Mouse (Mus musculus) ES-Bruce4 (cell line): ENCODE data around the gene Ralbp1. TPM values are rescaled to one million over a fixed set of nuclear protein-coding genes. Genes with fewer than 3 reads are reported as not detected.

Experiments
- H3K27ac ChIP-seq: 2 replicates; pipeline ENCODE4 v1.5.1; 2012; ENCODE audit warnings: low read length, inconsistent platforms; ENCODE audit not compliant: insufficient read depth
- H3K27me3 ChIP-seq: 2 replicates; pipeline ENCODE4 v1.6.1; 2012; ENCODE audit warnings: mild to moderate bottlenecking, low read length, inconsistent platforms; ENCODE audit not compliant: control insufficient read depth, poor library complexity, insufficient read depth, severe bottlenecking
- H3K36me3 ChIP-seq: 2 replicates; pipeline ENCODE4 v1.6.1; 2012; ENCODE audit warnings: inconsistent platforms, mild to moderate bottlenecking, low read length, moderate library complexity; ENCODE audit not compliant: control insufficient read depth, poor library complexity, insufficient read depth, severe bottlenecking
- H3K4me1 ChIP-seq: one replicate; pipeline ENCODE4 v1.8.1; 2011; ENCODE audit warnings: low read length; ENCODE audit not compliant: control insufficient read depth, insufficient read depth
- H3K4me3 ChIP-seq: 2 replicates; pipeline ENCODE4 v1.5.1; 2011; ENCODE audit warnings: low read depth, mild to moderate bottlenecking, low read length
- H3K9ac ChIP-seq: 2 replicates; pipeline ENCODE4 v1.6.1; 2012; ENCODE audit warnings: low read depth, mild to moderate bottlenecking, inconsistent platforms; ENCODE audit not compliant: poor library complexity, severe bottlenecking
- H3K9me3 ChIP-seq: replicated peaks from 2 replicates; pipeline ENCODE4 v1.6.1; 2012; ENCODE audit warnings: mild to moderate bottlenecking, low read length, inconsistent platforms; ENCODE audit not compliant: control insufficient read depth, poor library complexity, insufficient read depth, severe bottlenecking
- CTCF ChIP-seq: IDR thresholded peaks from one replicate; pipeline ENCODE4 v1.8.1; 2011; ENCODE audit warnings: low read depth, low read length
- EP300 ChIP-seq: IDR thresholded peaks from 2 replicates; pipeline ENCODE4 v1.6.1; 2011; ENCODE audit warnings: low read depth, low read length; ENCODE audit not compliant: insufficient read depth
- POLR2A ChIP-seq: IDR thresholded peaks from one replicate; pipeline ENCODE4 v1.8.1; 2011; ENCODE audit warnings: low read length; ENCODE audit not compliant: insufficient read depth
- polyA plus RNA-seq: library from polyadenylated mRNA; stranded (reverse); fragments of >200 nt; gene quantifications from 2 replicates; pipeline ENCODE4 v1.2.4, GENCODE M21; 2011; ENCODE audit warnings: low read depth; ENCODE audit not compliant: missing spikeins, insufficient read depth, insufficient read length

The Ralbp1 gene
- polyA plus RNA-seq, 1 experiment = 42.9 TPM

- H3K36me3 ChIP-seq = peaks cover 6% of the 10 kb centered on the region
- no peak overlapping the region for H3K9ac ChIP-seq
- TF ChIP-seq CTCF = no peak
- no peak for TF ChIP-seq EP300
- TF ChIP-seq POLR2A = no peak
- no peak overlapping the region for H3K27ac ChIP-seq
- H3K4me3 ChIP-seq = no peak overlapping the region
- H3K4me1 ChIP-seq = peaks cover 5% of the 10 kb centered on the region
- H3K27me3 ChIP-seq = no peaks in the 10 kb centered on the region
- H3K9me3 ChIP-seq = no peaks in the 10 kb centered on the region
Observed at GRCm38 (mm10) chr17:65927077-65927476, 41.5 kb upstream of the Ralbp1 start.

GRCm38 (mm10) chr17:65924218-65924617 is 38.6 kb upstream of the Ralbp1 start:
- Histone ChIP-seq H3K4me3 (no peak overlapping the region), H3K9ac (no peak overlapping the region), H3K27ac (no peak overlapping the region), H3K4me1 (no peaks in the 10 kb centered on the region), H3K9me3 (no peaks in the 10 kb centered on the region), H3K27me3 (no peaks in the 10 kb centered on the region), H3K36me3 (peaks cover 6% of the 10 kb centered on the region)
- TF ChIP-seq POLR2A = no peak
- no peak for TF ChIP-seq EP300
- TF ChIP-seq CTCF = no peak

- Histone ChIP-seq H3K27ac (no peak overlapping the region), H3K27me3 (no peaks in the 10 kb centered on the region), H3K9ac (no peak overlapping the region), H3K4me3 (no peak overlapping the region), H3K9me3 (no peaks in the 10 kb centered on the region), H3K4me1 (no peaks in the 10 kb centered on the region), H3K36me3 (peaks cover 6% of the 10 kb centered on the region)
- TF ChIP-seq POLR2A (no peak), CTCF (no peak), EP300 (no peak)
Observed at GRCm38 (mm10) chr17:65921975-65922374, 36.4 kb upstream of the Ralbp1 start.

- no peak overlapping the region for H3K4me3 ChIP-seq
- H3K36me3 ChIP-seq = peaks cover 2% of the 10 kb centered on the region
- TF ChIP-seq CTCF (no peak), EP300 (no peak), POLR2A (no peak)
- no peak overlapping the region for H3K27ac ChIP-seq
- H3K9me3 ChIP-seq = no peaks in the 10 kb centered on the region
- peaks cover 2% of the 10 kb centered on the region for H3K4me1 ChIP-seq
- H3K27me3 ChIP-seq = no peaks in the 10 kb centered on the region
- H3K9ac ChIP-seq = no peak overlapping the region
Observed at GRCm38 (mm10) chr17:65919235-65919634, 33.6 kb upstream of the Ralbp1 start.

- Histone ChIP-seq H3K4me1 (peaks cover 8% of the 10 kb centered on the region), H3K9ac (no peak overlapping the region), H3K36me3 (no peaks in the 10 kb centered on the region), H3K27ac (no peak overlapping the region), H3K4me3 (no peak overlapping the region), H3K9me3 (no peaks in the 10 kb centered on the region), H3K27me3 (no peaks in the 10 kb centered on the region)
- TF ChIP-seq POLR2A = no peak
- no peak for TF ChIP-seq EP300
- TF ChIP-seq CTCF = no peak
Observed at GRCm38 (mm10) chr17:65916135-65916668, 30.6 kb upstream of the Ralbp1 start.

GRCm38 (mm10) chr17:65914083-65914482 is 28.5 kb upstream of the Ralbp1 start:
- Histone ChIP-seq H3K27me3 (no peaks in the 10 kb centered on the region), H3K36me3 (no peaks in the 10 kb centered on the region), H3K9ac (no peak overlapping the region), H3K27ac (no peak overlapping the region), H3K4me1 (peaks cover 8% of the 10 kb centered on the region), H3K4me3 (no peak overlapping the region), H3K9me3 (no peaks in the 10 kb centered on the region)
- TF ChIP-seq CTCF = no peak
- TF ChIP-seq EP300 = peak; percentile 43; the same call in 1 of the 2 replicates
- no peak for TF ChIP-seq POLR2A
